Mouse (Mus musculus): ENCODE data around the gene Cracr2b. TPM values are rescaled to one million over a fixed set of nuclear protein-coding genes. Genes with fewer than 3 reads are reported as not detected.

Gene Cracr2b
- total and polyA plus RNA-seq, 3 experiments: not detected

DNA sequence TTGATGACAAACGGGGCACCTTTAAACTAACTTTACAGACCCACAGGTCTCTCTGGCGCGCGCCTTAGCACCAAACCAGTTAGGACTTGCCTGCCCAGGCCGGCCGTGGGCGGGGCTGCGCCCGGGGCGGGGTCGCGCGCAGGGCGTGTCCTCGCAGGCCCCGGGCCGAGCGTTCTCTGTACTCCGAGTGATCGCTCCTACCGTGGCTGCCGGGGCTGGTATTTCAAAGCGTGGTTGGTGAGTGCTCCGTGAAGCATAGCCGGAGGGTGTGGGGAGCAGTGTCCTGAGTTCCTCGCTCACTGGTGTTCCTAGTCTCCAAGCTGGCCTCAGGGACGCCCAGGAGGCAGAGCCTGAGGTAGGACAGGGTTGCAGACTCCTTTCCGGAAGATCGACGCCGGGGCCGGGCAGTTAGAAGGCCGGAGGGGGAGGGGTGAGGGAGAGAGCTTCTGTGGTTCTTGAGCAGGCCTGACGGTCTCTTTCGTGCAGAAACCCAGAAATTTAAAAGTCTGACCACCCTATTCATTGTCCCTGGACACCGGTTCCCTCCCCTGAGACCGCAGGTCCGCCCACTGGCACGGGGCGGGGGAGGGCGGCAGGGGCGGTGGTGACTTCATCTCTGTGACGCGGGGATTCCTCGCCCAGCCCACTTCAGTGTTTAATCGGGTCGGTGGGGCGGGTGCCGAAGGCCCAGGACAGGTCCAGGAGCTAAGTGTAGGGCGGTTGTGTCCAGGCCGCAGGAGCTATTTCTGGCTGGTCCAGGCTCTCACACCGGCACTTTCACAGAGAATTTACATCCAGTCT lies 6.5 kb downstream of the Cracr2b start, which contains the start of gene Cd151:
Cd151 (plus strand) TSS at position 163 of the 801 bp plus-strand sequence.
- H3K9ac ChIP-seq (ENCODE audit: insufficient read depth, low read depth): peak within 1 kb of the TSS; percentile 66
- peak; percentile 77 for DNase-seq (ENCODE audit: extremely low read depth)
- TF ChIP-seq CHD1 (IDR thresholded peaks at IDR 0.05; ENCODE audit: low read depth, low read length): peak; percentile 83; the same call in 1 of the 2 replicates
- TF ChIP-seq SMC3 (IDR thresholded peaks at IDR 0.05; ENCODE audit: low read depth, low read length): no peak
- TF ChIP-seq USF1 (IDR thresholded peaks at IDR 0.05; ENCODE audit: low read depth, low read length): no peak
- TF ChIP-seq MEF2A (IDR thresholded peaks at IDR 0.05; ENCODE audit: borderline replicate concordance, low read depth, low read length): no peak
- no peak for TF ChIP-seq ZKSCAN1 (IDR thresholded peaks at IDR 0.05; ENCODE audit: borderline replicate concordance, low read depth, low read length)
- TF ChIP-seq NELFE (IDR thresholded peaks at IDR 0.05; ENCODE audit: low read depth, low read length): peak; percentile 57
- no peak for TF ChIP-seq IRF4 (IDR thresholded peaks at IDR 0.05; ENCODE audit: low read depth, low read length)
- peak; percentile 57 for TF ChIP-seq NRF1 (IDR thresholded peaks at IDR 0.05; ENCODE audit: low read depth, low read length)
- TF ChIP-seq ZC3H11A (IDR thresholded peaks at IDR 0.05; ENCODE audit: low read depth, low read length): no peak
- peak; percentile 9; the same call in 1 of the 2 replicates for TF ChIP-seq SIN3A (IDR thresholded peaks at IDR 0.05; ENCODE audit: low read length)
- peak; percentile 54; the same call in 1 of the 2 replicates for TF ChIP-seq ELF1 (IDR thresholded peaks at IDR 0.05; ENCODE audit: low read depth, low read length)
- no peak for TF ChIP-seq E2F4 (IDR thresholded peaks at IDR 0.05; ENCODE audit: insufficient replicate concordance, low read depth, low read length)
- peak; percentile 40; the same call in 1 of the 2 replicates for TF ChIP-seq ETS1 (conservative IDR thresholded peaks at IDR 0.05; ENCODE audit: low read depth, low read length)
- no peak for TF ChIP-seq CTCF (conservative IDR thresholded peaks at IDR 0.05 in 1 of 2, IDR thresholded peaks at IDR 0.05 in 1 of 2; ENCODE audit: low read depth in 2 of 2, low read length in 2 of 2)
- peak; percentile 73; the same call in 1 of the 2 replicates for TF ChIP-seq MAZ (IDR thresholded peaks at IDR 0.05; ENCODE audit: low read depth, low read length)
- peak; percentile 48; the same call in 1 of the 2 replicates for TF ChIP-seq TCF12 (IDR thresholded peaks at IDR 0.05; ENCODE audit: low read depth, low read length)
- peak; percentile 38; the same call in 1 of the 2 replicates for TF ChIP-seq CHD2 (IDR thresholded peaks at IDR 0.05; ENCODE audit: low read length)
- TF ChIP-seq MXI1 (IDR thresholded peaks at IDR 0.05; ENCODE audit: low read depth, low read length): no peak
- no peak; the same call in 1 of the 2 replicates for TF ChIP-seq POLR2AphosphoS2 (IDR thresholded peaks at IDR 0.05; ENCODE audit: low read depth, low read length)
- no peak; the same call in none of the 2 replicates for TF ChIP-seq ZMIZ1 (IDR thresholded peaks at IDR 0.05; ENCODE audit: low read depth, low read length)
- TF ChIP-seq BHLHE40 (IDR thresholded peaks at IDR 0.05; ENCODE audit: low read depth, low read length): peak; percentile 86
- peak; percentile 84 for TF ChIP-seq POLR2A (IDR thresholded peaks at IDR 0.05; ENCODE audit: low read depth, low read length)
- no peak; the same call in 1 of the 2 replicates for TF ChIP-seq EP300 (IDR thresholded peaks at IDR 0.05; ENCODE audit: low read length)
- TF ChIP-seq HCFC1 (IDR thresholded peaks at IDR 0.05; ENCODE audit: low read depth, low read length): peak; percentile 23
- no peak for TF ChIP-seq PAX5 (IDR thresholded peaks at IDR 0.05; ENCODE audit: low read length)
- TF ChIP-seq JUN (IDR thresholded peaks at IDR 0.05; ENCODE audit: insufficient read depth, low read depth, low read length): no peak
- no peak for TF ChIP-seq MAX (IDR thresholded peaks at IDR 0.05; ENCODE audit: low read length)
- peaks cover 22 to 34% of the 10 kb centered on the region in 2 experiments for H3K36me3 ChIP-seq (replicated peaks in 1 of 2; ENCODE audit: control insufficient read depth in 1 of 2, insufficient read depth in 1 of 2, low read length in 1 of 2)
- in situ Hi-C loops (cut with MboI; ENCODE audit: low pct_ligation_motif_present, low pct_unique_long_range_greater_than_20kb, low sequenced_read_pairs) (no loop called here), dilution Hi-C loops (cut with MboI; ENCODE audit: extremely low pct_ligation_motif_present, extremely low pct_unique_long_range_greater_than_20kb, low sequenced_read_pairs) (no loop called here)
- H3K4me1 ChIP-seq (ENCODE audit: control insufficient read depth in 1 of 2, insufficient read depth in 2 of 2): peaks cover 26 to 49% of the 10 kb centered on the region in 2 experiments
- H3K4me3 ChIP-seq (replicated peaks in 1 of 3; ENCODE audit: low read depth in 2 of 3, low read length in 2 of 3, poor library complexity in 1 of 3): peak within 1 kb of the TSS; percentile 67 to 84 (median 79)
- H3K27me3 ChIP-seq (replicated peaks): no peaks in the 10 kb centered on the region
- H3K9me3 ChIP-seq (replicated peaks; ENCODE audit: low read length): no peaks in the 10 kb centered on the region
- no peaks in the 10 kb centered on the region for H3K79me2 ChIP-seq (replicated peaks; ENCODE audit: control insufficient read depth, extremely low read depth, insufficient read depth, poor library complexity, severe bottlenecking)
- H3K27ac ChIP-seq (ENCODE audit: insufficient read depth, low read depth): peak within 1 kb of the TSS; percentile 48
- peak within 1 kb of the TSS; percentile 97 for H3K4me2 ChIP-seq (ENCODE audit: insufficient read depth, low read depth, poor library complexity, severe bottlenecking)
